Mouse (Mus musculus): ENCODE results near the gene Ube2m.

The Ube2m gene

DNA sequence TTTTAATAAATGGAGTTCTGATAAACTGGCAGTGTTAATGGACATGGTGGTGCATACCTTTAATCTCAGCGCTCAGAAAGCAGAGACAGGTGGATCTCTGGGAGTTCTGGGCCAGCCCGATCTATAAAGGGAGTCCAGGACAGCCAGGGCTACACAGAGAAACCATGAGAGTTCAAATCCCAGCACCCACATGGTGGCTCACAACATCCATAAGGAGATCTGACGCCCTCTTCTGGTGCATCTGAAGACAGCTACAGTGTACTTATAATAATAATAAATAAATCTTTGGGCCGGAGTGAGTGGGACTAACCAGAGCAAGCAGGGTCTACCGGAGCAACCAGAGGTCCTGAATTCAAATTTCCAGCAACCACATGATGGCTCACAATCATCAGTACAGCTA, 34.7 kb downstream of the Ube2m start:
- DNase-seq (ENCODE audit: low read depth, low spot score) = no peak

DNA sequence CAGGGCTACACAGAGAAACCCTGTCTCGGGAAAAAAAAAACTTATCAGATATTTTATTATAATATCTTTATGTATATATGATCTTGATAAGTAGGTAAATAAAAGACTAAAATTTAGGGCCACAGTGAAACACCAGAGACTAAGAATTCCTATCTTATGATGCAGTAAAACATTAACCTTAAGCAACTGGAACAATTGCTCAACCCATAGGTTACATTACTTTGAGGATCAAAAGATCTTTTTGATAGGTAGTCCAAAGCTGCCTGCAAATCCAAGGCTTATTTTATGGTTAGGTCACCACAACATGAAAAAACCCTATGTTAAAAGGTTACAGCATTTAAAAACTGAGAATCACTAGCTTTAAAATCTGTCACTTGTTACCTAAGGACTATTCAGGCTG, 36.5 kb downstream of the Ube2m start:
- no peak for DNase-seq (ENCODE audit: low read depth, low spot score)

DNA sequence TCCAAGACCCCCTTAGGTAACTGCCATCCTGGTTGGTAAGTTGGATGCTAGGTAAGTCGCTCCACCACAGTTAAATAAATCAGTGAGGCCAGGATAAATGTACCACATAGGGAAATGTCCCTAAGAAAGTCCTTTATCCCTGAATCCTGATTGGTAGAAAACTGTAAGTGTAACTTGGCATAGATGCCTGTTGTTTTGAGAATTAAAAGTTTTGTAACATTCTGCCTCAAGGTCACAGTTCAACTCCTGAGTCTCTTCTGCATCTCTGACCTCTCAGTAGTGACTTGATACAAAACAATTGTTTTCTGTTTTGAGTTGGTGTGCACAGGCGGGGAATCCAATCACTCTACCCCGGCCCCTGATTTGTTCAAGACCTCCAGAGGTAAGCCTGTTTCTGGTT, 39.2 kb downstream of the Ube2m start, which contains the start of gene Trim28:
Gene Trim28 (plus strand): TSS at position 264 of the 400 bp plus-strand sequence.
- DNase-seq (ENCODE audit: low read depth, low spot score) = no peak

DNA sequence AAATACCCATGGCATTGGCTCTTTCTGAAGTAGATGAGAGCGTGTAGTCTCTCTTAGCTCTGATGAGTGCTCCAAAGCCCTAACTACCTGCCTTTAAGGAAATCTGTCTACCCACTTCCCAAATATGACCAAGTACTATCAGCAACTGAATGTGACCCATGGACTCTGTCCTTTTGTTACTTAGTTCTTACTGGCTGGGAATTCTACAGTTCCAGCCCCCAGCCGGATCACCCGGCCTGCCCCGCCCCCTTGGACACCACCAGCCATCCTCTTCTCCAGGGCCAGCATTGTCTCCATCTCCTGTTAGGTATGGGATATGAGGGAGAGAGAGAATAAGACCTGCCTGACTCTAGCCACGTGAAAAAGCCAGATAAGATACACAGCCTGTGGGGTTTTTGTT, 40.0 kb downstream of the Ube2m start, which contains the start of gene Slc27a5:
Gene Slc27a5 (minus strand): TSS at position 140 of the 400 bp plus-strand sequence.
- no peak for DNase-seq (ENCODE audit: low read depth, low spot score)

DNA sequence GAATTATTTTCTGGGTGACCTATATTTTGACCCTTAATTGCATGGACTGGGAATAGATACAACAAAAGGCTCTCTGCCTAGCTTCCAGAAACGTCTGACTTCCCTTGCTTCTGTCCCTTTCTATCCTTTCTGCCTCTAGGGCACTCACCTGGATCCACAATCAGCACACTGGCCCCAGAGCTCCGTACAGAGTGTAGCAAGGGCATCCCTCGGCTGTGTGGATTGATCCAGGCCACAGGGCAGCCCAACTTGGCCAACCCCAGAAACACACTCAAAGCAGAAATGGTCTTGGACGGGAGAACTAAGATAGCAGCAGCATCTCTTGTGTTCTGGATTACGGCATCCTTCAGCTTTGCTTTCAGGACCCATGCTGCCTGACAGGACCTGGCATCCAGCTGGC, 40.8 kb downstream of the Ube2m start:
- no peak for DNase-seq (ENCODE audit: low read depth, low spot score)

DNA sequence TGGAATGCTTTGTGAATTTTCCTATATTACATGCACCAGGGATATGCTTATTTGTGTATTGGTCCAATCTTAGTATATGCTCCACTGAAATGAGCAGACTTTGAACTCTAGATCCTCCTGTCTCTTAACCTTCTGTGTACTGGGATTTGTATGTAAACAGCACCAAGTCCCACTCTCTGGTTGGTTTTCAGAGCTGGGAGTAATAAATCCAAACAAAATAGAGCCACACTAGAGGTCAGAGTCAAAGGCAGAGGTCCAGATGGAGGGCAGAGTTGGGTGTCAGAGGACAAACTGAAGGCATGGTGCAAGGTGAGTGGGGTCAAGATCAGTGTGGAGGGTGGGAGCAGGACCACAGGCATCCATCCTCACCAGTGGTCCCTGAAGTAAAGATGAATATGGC, 42.2 kb downstream of the Ube2m start:
- no peak for DNase-seq (ENCODE audit: low read depth, low spot score)

DNA sequence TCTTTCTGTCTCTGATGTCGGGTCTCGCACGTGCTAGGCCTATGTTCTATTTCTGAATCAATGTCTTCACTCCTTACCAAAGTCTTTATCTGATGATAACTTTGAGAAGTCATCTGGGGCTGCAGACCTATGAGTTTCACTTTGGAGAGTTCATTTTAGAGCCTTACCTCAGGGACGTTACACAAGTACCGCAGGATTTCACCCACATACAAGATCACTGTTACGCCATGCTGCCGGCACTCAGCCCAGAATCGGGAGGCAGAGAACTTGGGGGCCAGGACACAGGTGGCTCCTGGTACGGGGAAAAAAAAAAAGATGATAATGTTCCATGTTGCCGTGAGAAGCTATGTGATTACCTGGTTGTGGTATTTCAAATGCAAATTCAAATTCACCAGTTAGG, 44.9 kb downstream of the Ube2m start:
- no peak for DNase-seq (ENCODE audit: low read depth, low spot score)

DNA sequence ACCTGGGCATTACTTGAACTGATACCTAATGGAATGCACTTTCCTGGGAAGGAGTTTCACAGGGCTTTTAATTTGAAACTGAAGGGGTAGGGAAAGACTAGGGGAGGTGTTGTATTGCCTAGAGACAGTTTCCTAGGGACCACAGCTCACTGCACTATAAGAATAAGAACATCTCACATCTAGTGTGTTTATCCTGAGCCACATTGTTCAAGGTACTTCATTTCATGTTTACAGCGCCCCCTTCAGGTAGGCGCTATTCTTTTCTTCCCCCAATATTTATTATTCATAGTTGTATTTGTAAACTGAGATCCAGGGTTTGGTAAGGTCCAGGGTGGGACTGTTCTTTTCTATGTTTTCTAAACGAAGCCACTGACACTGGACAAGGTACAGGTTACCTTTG, 45.9 kb downstream of the Ube2m start:
- DNase-seq (ENCODE audit: low read depth, low spot score) = no peak

DNA sequence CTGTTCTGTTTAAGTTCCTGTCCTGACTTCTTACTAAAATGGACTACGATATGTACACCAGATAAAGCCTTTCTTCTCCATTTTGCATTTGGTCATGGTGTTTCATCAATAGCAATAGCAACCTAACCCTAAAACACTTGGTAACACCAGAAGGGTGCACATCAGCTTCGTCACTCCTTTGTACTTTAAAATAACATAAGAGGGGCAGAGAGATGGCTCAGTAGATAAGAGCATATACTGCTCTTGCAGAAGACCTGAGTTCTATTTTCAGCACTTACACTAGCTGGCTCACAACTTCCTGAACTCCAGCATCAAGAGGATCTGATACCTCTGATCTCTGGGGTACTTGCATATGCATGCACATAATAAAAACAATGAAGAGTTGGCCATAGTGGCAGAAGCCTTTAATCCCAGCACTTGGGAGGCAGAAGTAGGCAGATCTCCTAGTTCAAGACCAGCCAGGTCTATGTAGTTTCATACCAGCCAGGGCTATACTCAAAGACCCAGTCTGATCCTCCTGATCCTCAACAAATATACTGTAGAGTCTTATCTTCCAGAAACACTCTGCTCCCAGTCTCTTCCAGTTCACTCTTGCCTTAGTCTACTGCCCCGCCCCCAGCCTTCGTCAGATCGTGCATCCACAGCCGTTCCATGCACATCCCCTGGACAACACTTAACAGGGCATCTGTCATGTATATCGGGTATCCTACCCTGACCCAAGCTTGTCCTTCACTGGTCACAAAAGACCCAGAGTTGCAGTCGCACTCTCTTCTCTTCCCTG, 50.5 kb downstream of the Ube2m start:
- no peak for DNase-seq (ENCODE audit: low read depth, low spot score)

DNA sequence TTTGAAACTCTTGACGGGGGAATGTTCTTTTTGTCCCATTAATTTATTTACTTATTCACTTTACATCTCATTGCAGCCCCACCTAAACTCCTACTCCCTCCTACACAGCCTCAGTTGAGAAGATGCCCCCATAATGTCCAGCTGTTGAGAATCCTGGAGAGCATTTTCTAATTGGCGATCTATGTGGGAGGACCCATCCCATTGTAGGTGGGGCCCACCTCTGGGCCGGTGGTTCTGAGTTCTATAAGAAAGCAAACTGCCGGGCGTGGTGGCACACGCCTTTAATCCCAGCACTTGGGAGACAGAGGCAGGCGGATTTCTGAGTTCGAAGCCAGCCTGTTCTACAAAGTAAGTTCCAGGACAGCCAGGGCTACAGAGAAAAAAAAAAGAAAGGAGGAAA, 51.2 kb downstream of the Ube2m start:
- DNase-seq (ENCODE audit: low read depth, low spot score) = no peak

DNA sequence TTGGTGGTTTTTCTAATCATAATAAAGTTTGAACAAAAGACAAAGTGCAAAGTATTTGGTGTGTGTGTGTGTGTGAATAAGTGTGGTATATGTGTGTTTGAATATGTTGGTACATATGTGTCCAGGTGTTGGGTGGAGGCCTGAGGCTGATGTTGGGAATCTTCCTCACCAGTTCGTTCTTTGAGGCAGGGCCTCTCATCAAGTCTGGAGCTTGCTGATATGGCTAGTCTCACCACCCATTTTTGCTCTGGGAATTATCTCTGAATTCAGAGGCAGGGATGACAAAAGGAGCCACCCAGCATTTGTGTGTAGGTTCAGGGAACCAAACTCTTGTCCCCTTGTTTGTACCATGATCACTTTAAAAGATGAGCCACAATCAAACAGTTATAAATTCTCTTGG, 52.4 kb downstream of the Ube2m start:
- no peak for DNase-seq (ENCODE audit: low read depth, low spot score)

All from WW6 (cell line).